Mouse (Mus musculus) thymus, postnatal 4 days (tissue): ENCODE measurements around the gene Fancc.

Experiments used
- DNase-seq: peaks from one replicate; pipeline ENCODE4 v3.0.0; 2021

Gene Fancc

GRCm38 (mm10) chr13:63345476-63346225 lies 151.4 kb downstream of the Fancc start:
- DNase-seq = no peak

- no peak for DNase-seq
These were observed 152.6 kb downstream of the Fancc start for GRCm38 (mm10) chr13:63344481-63344880.

- no peak for DNase-seq
These were observed 154.3 kb downstream of the Fancc start for GRCm38 (mm10) chr13:63342781-63343180.

GRCm38 (mm10) chr13:63339946-63340345 lies 157.1 kb downstream of the Fancc start:
- DNase-seq = no peak

GRCm38 (mm10) chr13:63337239-63337960 lies 159.7 kb downstream of the Fancc start:
- DNase-seq = no peak

- no peak for DNase-seq
These were observed 160.7 kb downstream of the Fancc start for GRCm38 (mm10) chr13:63336335-63336734.

GRCm38 (mm10) chr13:63335421-63336134 lies 161.5 kb downstream of the Fancc start:
- DNase-seq = peak; percentile 58

- DNase-seq = peak; percentile 71
These were observed 164.3 kb downstream of the Fancc start for GRCm38 (mm10) chr13:63332576-63333300.

- DNase-seq = peak; percentile 84
These were observed 165.7 kb downstream of the Fancc start for GRCm38 (mm10) chr13:63331379-63331778.

- no peak for DNase-seq
These were observed 166.7 kb downstream of the Fancc start for GRCm38 (mm10) chr13:63330236-63330860.

GRCm38 (mm10) chr13:63326015-63326414 lies 171.1 kb downstream of the Fancc start:
- no peak for DNase-seq

- no peak for DNase-seq
These were observed 171.9 kb downstream of the Fancc start for GRCm38 (mm10) chr13:63324978-63325848.

- DNase-seq = no peak
These were observed 172.8 kb downstream of the Fancc start for GRCm38 (mm10) chr13:63324311-63324710.

GRCm38 (mm10) chr13:63323286-63324075 lies 173.6 kb downstream of the Fancc start:
- no peak for DNase-seq

- no peak for DNase-seq
These were observed 174.3 kb downstream of the Fancc start for GRCm38 (mm10) chr13:63322756-63323155.

GRCm38 (mm10) chr13:63321689-63322088 lies 175.4 kb downstream of the Fancc start:
- DNase-seq = peak; percentile 44

- DNase-seq = no peak
These were observed 177.3 kb downstream of the Fancc start for GRCm38 (mm10) chr13:63319814-63320213.

GRCm38 (mm10) chr13:63317681-63318104 lies 179.4 kb downstream of the Fancc start:
- DNase-seq = no peak

- DNase-seq = no peak
These were observed 180.7 kb downstream of the Fancc start for GRCm38 (mm10) chr13:63316407-63316806.

- DNase-seq = no peak
These were observed 181.3 kb downstream of the Fancc start for GRCm38 (mm10) chr13:63315777-63316176.
